Mouse (Mus musculus): ENCODE results near the gene Lingo1. TPM values are rescaled to one million over a fixed set of nuclear protein-coding genes. Genes with fewer than 3 reads are reported as not detected.
A peak's percentile ranks its signal among the peaks of the same experiment; 100 is the strongest.

The Lingo1 gene
- polyA plus RNA-seq, 1 experiment from 2014 or later: 4.5 TPM

DNA sequence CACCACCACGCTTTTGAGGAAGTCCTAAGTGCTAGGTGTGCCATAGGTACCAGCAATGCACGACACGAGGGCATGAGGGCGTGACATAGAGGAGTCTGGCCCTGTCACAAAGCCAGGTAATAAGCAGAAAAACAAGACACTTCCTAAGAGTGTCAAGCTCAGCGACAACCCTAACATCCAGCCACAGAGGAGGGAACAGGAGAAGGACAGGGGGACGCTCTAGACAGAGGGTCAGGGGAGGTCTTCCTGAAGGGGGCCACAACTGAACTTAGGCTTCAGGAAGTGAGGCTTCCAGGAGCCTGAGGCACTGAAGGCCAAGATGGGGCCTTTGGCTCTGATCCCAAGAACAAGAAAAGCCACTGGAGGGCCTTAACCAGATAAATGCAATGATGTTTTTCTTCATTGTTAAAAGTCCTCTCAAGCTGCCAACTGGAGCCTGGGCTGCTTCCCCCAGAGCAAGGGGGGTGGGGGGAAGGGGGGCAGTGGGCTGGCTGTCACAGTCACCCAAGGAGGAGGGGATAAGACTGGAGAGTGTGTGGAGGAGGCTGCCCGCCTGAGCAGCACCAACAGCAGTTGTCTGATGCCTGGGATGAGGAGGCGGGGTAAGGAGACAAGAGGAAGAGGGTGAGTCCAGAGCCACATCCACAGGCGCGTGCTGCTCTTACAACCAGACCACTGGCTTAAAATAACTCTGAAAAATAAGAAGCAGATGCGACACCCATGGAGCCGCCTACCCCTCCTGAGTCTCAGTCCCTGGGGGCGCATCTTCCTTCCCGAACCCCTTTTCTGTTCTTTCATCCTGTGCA lies 109.7 kb downstream of the Lingo1 start:
- H3K36me3 ChIP-seq: no peaks in the 10 kb centered on the region
- H3K9ac ChIP-seq: no peak overlapping the region
- WGBS: 37% methylated on average over 14 of the region's 14 CpGs
- ATAC-seq (ENCODE audit: insufficient number of reproducible peaks, low FRiP score, low TSS enrichment, low read depth): peak; percentile 76
- no peak overlapping the region for H3K4me3 ChIP-seq
- H3K9me3 ChIP-seq: no peaks in the 10 kb centered on the region
- peaks cover 25% of the 10 kb centered on the region for H3K4me1 ChIP-seq
- H3K27me3 ChIP-seq: 0 out of 2 replicates have a peak, but pooled peaks cover 4% of the 10 kb centered on the region
- peak overlapping the region; percentile 73 for H3K27ac ChIP-seq
- H3K4me2 ChIP-seq: 0 out of 2 replicates have a peak overlapping the region, but pooled peaks have one; percentile 5

DNA sequence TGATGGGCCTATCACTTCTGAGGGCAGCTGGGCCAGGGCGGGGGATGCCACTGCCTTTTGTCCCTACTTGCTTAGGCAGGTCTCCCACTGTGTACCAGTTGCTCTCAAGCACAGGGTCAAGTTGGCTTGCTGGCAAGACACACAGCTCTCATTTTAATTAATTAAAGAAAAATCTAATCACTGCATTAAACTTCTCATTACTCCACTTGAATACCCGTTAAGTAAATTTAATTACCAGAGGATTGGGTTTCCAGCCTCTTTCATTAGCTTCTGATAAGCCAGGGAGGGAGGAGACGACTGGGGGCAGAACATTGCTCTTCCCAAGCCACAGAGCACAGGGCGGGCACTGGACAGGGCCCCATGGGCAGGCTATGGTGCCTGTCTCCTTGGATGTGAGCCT lies 113.4 kb downstream of the Lingo1 start:
- Histone ChIP-seq H3K27me3 (no peaks in the 10 kb centered on the region), H3K27ac (no peak overlapping the region), H3K36me3 (no peaks in the 10 kb centered on the region), H3K4me3 (no peak overlapping the region), H3K4me2 (no peak overlapping the region), H3K9ac (no peak overlapping the region), H3K9me3 (no peaks in the 10 kb centered on the region), H3K4me1 (peaks cover 19% of the 10 kb centered on the region)
- WGBS: 54% methylated on average over 4 of the region's 4 CpGs
- ATAC-seq (ENCODE audit: insufficient number of reproducible peaks, low FRiP score, low TSS enrichment, low read depth): no peak

DNA sequence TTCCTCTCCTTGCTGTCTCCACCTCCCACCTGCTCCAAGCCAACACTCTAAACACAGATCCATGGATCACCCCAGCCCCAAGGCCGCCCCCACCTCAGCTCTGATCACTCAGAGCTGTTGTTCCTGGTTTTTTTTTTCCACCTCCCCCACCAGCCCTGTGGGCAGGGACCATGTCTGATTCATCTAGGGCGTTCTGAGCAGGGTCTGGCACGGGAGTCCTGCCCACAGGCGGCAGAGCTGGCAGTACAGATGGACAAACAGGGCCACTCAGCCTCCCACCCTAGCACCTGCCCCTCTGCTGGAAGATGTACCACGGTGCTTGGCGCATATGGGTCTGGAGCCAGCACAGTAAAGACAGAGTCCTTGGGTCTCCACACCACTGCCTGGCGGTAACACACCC lies 114.3 kb downstream of the Lingo1 start:
- WGBS: 83% methylated on average over 7 of the region's 7 CpGs
- H3K27ac ChIP-seq: no peak overlapping the region
- no peak for ATAC-seq (ENCODE audit: insufficient number of reproducible peaks, low FRiP score, low TSS enrichment, low read depth)

DNA sequence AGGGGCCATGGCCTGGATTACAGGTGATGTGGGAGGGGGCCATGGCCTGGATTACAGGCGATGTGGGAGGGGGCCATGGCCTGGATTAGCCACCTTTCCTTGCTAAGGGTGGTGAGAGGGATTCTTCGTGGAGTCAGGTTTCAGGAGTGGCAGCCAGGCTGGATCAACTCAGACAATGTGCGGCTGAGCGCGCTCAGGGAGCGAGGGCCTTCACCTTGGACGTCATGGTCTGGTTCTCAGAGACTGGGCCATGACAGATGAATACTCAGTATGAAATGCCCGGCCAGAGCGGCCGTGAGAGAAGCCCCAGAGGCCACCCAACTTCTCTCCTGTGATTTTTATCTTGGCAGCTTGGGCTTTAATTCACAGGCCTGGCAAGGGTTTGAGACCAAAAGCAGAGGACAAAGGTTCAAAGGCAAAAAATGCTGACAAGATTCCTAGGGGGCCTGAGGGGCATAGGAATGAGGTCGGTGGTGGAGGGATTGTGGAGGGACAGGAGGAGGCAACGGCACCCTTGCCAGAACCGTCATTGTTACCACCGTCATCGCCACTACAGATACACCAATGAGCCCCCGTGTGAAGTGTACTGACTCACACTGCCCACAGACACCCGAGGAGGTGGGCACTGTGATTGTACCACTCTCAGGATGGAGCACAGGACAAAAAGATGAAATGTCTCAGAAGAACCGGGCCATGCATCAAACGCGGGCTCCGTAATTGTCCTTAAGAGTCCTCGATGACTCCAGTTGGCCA lies 117.2 kb downstream of the Lingo1 start:
- no peak overlapping the region for H3K27ac ChIP-seq
- WGBS: 88% methylated on average over 22 of the region's 22 CpGs

More for the DNA sequence above, 114.3 kb downstream of the Lingo1 start:
- Histone ChIP-seq H3K4me1 (peaks cover 13% of the 10 kb centered on the region), H3K4me3 (no peak overlapping the region), H3K27me3 (no peaks in the 10 kb centered on the region), H3K9me3 (no peaks in the 10 kb centered on the region), H3K36me3 (no peaks in the 10 kb centered on the region), H3K9ac (no peak overlapping the region), H3K4me2 (no peak overlapping the region)

DNA sequence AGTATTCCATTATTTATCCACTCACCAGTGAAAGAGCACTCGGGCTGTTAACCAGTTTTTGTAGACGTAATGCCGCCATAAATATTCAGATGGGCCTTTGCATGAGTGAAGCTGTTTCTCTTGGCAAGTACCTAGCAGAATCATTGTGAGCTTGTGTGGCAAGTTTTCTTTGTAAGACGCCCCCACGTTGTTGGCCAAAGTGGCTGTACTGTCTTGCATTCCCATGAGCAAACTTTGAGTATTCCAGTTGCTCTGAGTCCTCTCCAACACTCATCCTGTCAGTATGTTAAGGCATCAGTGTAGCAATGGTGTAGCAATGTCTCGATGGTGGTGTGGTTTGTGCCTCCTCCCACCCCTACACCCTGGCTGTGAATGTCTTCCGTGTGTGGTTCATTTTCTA lies 120.6 kb downstream of the Lingo1 start:
- Histone ChIP-seq H3K9me3 (no peaks in the 10 kb centered on the region), H3K4me2 (no peak overlapping the region), H3K27me3 (no peaks in the 10 kb centered on the region), H3K4me3 (no peak overlapping the region), H3K9ac (no peak overlapping the region), H3K36me3 (no peaks in the 10 kb centered on the region), H3K27ac (no peak overlapping the region), H3K4me1 (0 out of 2 replicates have a peak, but pooled peaks cover 3% of the 10 kb centered on the region)
- ATAC-seq (ENCODE audit: insufficient number of reproducible peaks, low FRiP score, low TSS enrichment, low read depth): no peak
- WGBS: 86% methylated on average over 7 of the region's 7 CpGs

More for the DNA sequence above, 117.2 kb downstream of the Lingo1 start:
- no peaks in the 10 kb centered on the region for H3K9me3 ChIP-seq
- H3K9ac ChIP-seq: no peak overlapping the region
- H3K27me3 ChIP-seq: no peaks in the 10 kb centered on the region
- H3K36me3 ChIP-seq: no peaks in the 10 kb centered on the region
- H3K4me3 ChIP-seq: no peak overlapping the region
- H3K4me1 ChIP-seq: 0 out of 2 replicates have a peak, but pooled peaks cover 3% of the 10 kb centered on the region
- ATAC-seq (ENCODE audit: insufficient number of reproducible peaks, low FRiP score, low TSS enrichment, low read depth): no peak
- no peak overlapping the region for H3K4me2 ChIP-seq

DNA sequence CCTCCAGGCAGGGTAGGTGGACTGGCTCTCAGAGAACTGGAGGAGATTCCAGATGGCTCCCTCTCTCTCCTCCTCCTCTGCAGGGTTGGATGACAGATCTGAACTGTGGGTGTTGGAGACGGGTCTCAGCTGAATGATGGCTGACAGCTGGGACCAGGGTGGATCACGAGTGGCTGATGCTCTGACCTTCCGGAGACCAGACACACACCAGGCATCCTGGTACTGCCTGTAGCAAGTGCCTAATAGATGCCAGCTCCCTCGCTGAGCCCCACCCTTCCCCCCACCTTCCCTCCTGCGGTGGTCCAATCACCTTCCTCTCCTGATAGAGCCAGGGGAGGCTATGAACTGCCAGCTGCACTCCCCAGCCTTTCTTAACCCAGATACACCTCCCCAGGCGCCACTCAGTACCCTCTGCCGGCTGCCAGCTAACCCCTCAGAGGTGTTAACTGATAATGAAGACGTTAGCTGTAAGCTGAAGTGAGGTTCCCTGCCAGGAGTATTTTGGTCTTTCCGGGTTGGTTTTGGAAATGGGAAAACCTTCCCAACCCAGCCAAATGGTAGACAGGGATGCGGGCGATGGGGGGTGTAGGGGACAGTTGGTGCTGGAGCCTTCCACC lies 126.6 kb downstream of the Lingo1 start:
- no peaks in the 10 kb centered on the region for H3K9me3 ChIP-seq
- no peak overlapping the region for H3K4me3 ChIP-seq
- no peaks in the 10 kb centered on the region for H3K36me3 ChIP-seq
- H3K27me3 ChIP-seq: no peaks in the 10 kb centered on the region
- ATAC-seq (ENCODE audit: insufficient number of reproducible peaks, low FRiP score, low TSS enrichment, low read depth): no peak
- no peaks in the 10 kb centered on the region for H3K4me1 ChIP-seq
- no peak overlapping the region for H3K9ac ChIP-seq
- WGBS: 29% methylated on average over 11 of the region's 11 CpGs
- no peak overlapping the region for H3K4me2 ChIP-seq
- no peak overlapping the region for H3K27ac ChIP-seq

DNA sequence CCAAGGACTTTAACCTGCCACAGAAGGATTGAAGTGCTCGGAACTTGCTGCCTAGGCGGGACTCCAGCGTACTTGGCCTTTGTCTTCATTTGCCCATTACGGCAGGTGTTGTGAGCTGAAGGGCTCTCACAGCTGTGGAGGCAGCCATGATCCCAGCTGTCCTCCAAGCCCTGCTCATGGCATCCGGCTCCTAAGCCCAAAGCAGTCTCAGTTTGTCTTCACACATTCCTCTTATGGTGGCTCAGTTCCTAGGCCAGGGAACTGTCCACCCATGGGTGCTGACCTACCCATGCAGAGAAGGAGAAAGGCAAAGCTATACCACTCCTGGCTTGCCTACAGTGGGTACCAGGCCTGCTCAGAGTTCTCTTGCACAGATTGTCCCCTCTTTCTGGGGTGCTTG lies 132.1 kb downstream of the Lingo1 start:
- Histone ChIP-seq H3K4me3 (no peak overlapping the region), H3K9me3 (no peaks in the 10 kb centered on the region), H3K27ac (no peak overlapping the region), H3K4me2 (no peak overlapping the region), H3K4me1 (no peaks in the 10 kb centered on the region), H3K9ac (no peak overlapping the region), H3K27me3 (peaks cover 4% of the 10 kb centered on the region; the same call in 1 of the 2 replicates), H3K36me3 (no peaks in the 10 kb centered on the region)
- 67% methylated on average over 5 of the region's 5 CpGs for WGBS
- ATAC-seq (ENCODE audit: insufficient number of reproducible peaks, low FRiP score, low TSS enrichment, low read depth): no peak

DNA sequence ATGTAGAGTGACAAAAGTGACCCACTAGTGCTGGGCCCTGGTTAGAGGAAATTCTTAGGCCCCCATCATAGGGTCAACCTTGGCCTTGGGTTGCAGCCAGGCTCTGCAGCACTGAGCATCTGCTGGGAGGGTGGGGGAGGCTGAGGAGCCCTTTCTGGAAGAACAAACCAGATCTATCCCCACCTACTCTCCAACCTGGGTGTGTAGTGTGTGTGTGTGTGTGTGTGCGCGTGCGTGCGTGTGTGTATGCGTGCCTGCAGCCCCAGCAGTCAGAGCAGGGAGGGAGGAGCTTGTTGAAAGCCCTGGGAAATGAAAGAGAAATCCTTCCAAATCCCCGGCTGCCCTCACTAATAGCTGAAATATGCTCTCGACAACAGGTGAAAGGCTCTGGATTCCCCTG lies 133.3 kb downstream of the Lingo1 start:
- ATAC-seq (ENCODE audit: insufficient number of reproducible peaks, low FRiP score, low TSS enrichment, low read depth): no peak
- H3K9me3 ChIP-seq: no peaks in the 10 kb centered on the region
- H3K27ac ChIP-seq: no peak overlapping the region
- no peak overlapping the region for H3K4me2 ChIP-seq
- no peaks in the 10 kb centered on the region for H3K36me3 ChIP-seq
- no peak overlapping the region for H3K4me3 ChIP-seq
- 63% methylated on average over 7 of the region's 7 CpGs for WGBS
- H3K4me1 ChIP-seq: no peaks in the 10 kb centered on the region
- no peak overlapping the region for H3K9ac ChIP-seq
- peaks cover 4% of the 10 kb centered on the region; the same call in 1 of the 2 replicates for H3K27me3 ChIP-seq

DNA sequence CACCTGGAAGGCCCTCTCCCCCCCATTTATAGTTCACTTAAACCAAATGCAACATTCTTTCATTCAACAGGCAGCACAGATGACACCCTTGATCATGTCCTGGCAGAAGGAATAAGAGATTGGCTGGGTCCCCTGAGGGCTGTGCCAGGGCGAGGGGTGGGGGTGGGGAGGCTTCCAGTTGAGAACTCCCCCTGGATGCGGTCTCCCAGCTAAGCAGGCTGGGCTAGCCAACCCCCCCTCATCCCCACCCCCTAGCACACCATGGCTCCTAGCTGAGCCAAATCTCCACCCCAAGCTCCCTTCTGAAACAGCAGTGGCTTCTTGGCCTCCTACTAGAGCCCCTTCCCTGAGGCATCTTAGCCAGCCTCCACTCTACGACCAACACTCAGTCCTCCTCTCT lies 133.9 kb downstream of the Lingo1 start:
- no peak overlapping the region for H3K4me2 ChIP-seq
- peaks cover 4% of the 10 kb centered on the region; the same call in 1 of the 2 replicates for H3K27me3 ChIP-seq
- ATAC-seq (ENCODE audit: insufficient number of reproducible peaks, low FRiP score, low TSS enrichment, low read depth): no peak
- 63% methylated on average over 3 of the region's 3 CpGs for whole genome bisulfite sequencing
- H3K9ac ChIP-seq: no peak overlapping the region
- no peaks in the 10 kb centered on the region for H3K36me3 ChIP-seq
- no peak overlapping the region for H3K27ac ChIP-seq
- no peaks in the 10 kb centered on the region for H3K9me3 ChIP-seq
- H3K4me3 ChIP-seq: no peak overlapping the region
- H3K4me1 ChIP-seq: peaks cover 3% of the 10 kb centered on the region; the same call in 1 of the 2 replicates

DNA sequence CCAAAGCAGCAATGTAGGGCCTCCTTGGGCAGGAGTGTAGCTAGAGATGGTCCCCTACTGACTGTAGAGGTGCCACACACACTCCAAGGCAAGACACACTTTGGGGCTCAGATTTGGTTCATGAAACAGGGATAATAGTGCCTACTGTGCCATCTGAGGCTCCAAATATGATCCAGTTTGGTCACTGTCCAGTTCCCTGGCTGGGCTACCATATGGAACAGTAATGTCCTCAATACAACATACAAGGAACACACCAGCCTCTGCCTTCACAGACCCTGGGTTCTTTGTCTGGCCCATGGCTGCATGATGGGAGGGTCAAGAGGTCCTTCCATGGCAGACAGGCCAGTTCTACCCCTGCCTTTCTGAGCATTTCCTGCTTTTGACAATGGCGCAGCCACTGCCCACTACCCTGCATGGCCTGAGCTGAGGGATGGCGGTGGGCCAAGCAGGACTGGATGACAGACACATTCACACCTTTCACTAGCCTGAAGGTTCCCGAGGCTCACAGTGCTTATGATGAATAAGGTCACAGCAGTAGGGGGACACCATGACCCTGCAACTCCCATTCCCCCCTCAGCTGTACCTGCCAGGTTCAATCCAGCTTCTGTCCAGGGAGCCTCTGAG lies 134.9 kb downstream of the Lingo1 start:
- ATAC-seq (ENCODE audit: insufficient number of reproducible peaks, low FRiP score, low TSS enrichment, low read depth): no peak
- H3K4me1 ChIP-seq: peaks cover 12% of the 10 kb centered on the region
- WGBS: 77% methylated on average over 3 of the region's 3 CpGs

DNA sequence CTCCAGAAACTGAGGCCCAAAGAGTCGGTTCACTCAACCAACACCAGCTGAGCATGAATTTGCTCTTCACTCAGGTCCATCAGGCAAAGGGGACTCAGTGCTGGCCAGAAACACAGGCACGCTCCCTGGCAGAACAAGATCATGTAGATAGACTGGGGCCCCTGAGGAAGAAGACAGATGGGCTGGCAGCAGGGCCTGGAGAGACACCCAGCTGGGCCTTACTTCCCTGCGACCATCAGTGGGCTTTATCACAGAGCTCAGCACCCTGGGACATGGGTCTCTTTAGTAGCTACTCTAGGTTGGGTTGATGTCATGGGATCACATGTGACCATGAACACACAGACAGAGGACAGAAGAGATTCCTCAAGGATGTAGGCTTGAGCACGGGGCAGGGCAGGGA lies 137.7 kb downstream of the Lingo1 start:
- no peaks in the 10 kb centered on the region for H3K36me3 ChIP-seq

More for the DNA sequence above, 134.9 kb downstream of the Lingo1 start:
- Histone ChIP-seq H3K9me3 (no peaks in the 10 kb centered on the region), H3K4me3 (no peak overlapping the region), H3K4me2 (no peak overlapping the region), H3K27me3 (peaks cover 4% of the 10 kb centered on the region; the same call in 1 of the 2 replicates), H3K9ac (no peak overlapping the region), H3K27ac (no peak overlapping the region), H3K36me3 (no peaks in the 10 kb centered on the region)

More for the DNA sequence above, 137.7 kb downstream of the Lingo1 start:
- Histone ChIP-seq H3K4me3 (no peak overlapping the region), H3K9me3 (no peaks in the 10 kb centered on the region), H3K27ac (no peak overlapping the region), H3K4me2 (no peak overlapping the region), H3K9ac (no peak overlapping the region), H3K27me3 (peaks cover 4% of the 10 kb centered on the region; the same call in 1 of the 2 replicates), H3K4me1 (peaks cover 12% of the 10 kb centered on the region)
- 76% methylated on average over 4 of the region's 4 CpGs for WGBS
- no peak for ATAC-seq (ENCODE audit: insufficient number of reproducible peaks, low FRiP score, low TSS enrichment, low read depth)

Measured in limb, embryonic 15.5 days (tissue).